Mouse (Mus musculus): ENCODE measurements at regions not wholly inside any gene's neighbourhood (a gene's known extent, or its start where the extent isn't known, plus 50 kb on each side); places are given as distances from the start of the nearest gene placed in this dataset.

GRCm38 (mm10) chr1:88623040-88623439 is 79.0 kb downstream of the Arl4c start:
- ATAC-seq (replicated peaks; ENCODE audit: low FRiP score, poor library complexity, severe bottlenecking): no peak

GRCm38 (mm10) chr1:88622356-88622755 is 79.7 kb downstream of the Arl4c start:
- no peak for ATAC-seq (replicated peaks; ENCODE audit: low FRiP score, poor library complexity, severe bottlenecking)

- ATAC-seq (replicated peaks; ENCODE audit: low FRiP score, poor library complexity, severe bottlenecking): no peak
Measured at GRCm38 (mm10) chr1:88621214-88621613, 80.8 kb downstream of the Arl4c start.

- no peak for ATAC-seq (replicated peaks; ENCODE audit: low FRiP score, poor library complexity, severe bottlenecking)
Measured at GRCm38 (mm10) chr1:88613007-88613406, 89.0 kb downstream of the Arl4c start.

GRCm38 (mm10) chr1:88611241-88611640 is 90.8 kb downstream of the Arl4c start:
- ATAC-seq (replicated peaks; ENCODE audit: low FRiP score, poor library complexity, severe bottlenecking): no peak

GRCm38 (mm10) chr1:88610810-88611209 is 91.2 kb downstream of the Arl4c start:
- no peak for ATAC-seq (replicated peaks; ENCODE audit: low FRiP score, poor library complexity, severe bottlenecking)

GRCm38 (mm10) chr1:88608826-88609225 is 93.2 kb downstream of the Arl4c start:
- no peak for ATAC-seq (replicated peaks; ENCODE audit: low FRiP score, poor library complexity, severe bottlenecking)

- ATAC-seq (replicated peaks; ENCODE audit: low FRiP score, poor library complexity, severe bottlenecking): no peak
Measured at GRCm38 (mm10) chr1:88608236-88608635, 93.8 kb downstream of the Arl4c start.

GRCm38 (mm10) chr1:88605616-88606190 is 95.8 kb upstream of the Glrp1 start:
- ATAC-seq (replicated peaks; ENCODE audit: low FRiP score, poor library complexity, severe bottlenecking): no peak

GRCm38 (mm10) chr1:88602241-88602640 is 92.4 kb upstream of the Glrp1 start:
- no peak for ATAC-seq (replicated peaks; ENCODE audit: low FRiP score, poor library complexity, severe bottlenecking)

- no peak for ATAC-seq (replicated peaks; ENCODE audit: low FRiP score, poor library complexity, severe bottlenecking)
Measured at GRCm38 (mm10) chr1:88601801-88602200, 91.9 kb upstream of the Glrp1 start.

- no peak for ATAC-seq (replicated peaks; ENCODE audit: low FRiP score, poor library complexity, severe bottlenecking)
Measured at GRCm38 (mm10) chr1:88600145-88600544, 90.3 kb upstream of the Glrp1 start.

- no peak for ATAC-seq (replicated peaks; ENCODE audit: low FRiP score, poor library complexity, severe bottlenecking)
Measured at GRCm38 (mm10) chr1:88594484-88595254, 84.8 kb upstream of the Glrp1 start.

GRCm38 (mm10) chr1:88592036-88592435 is 82.2 kb upstream of the Glrp1 start:
- ATAC-seq (replicated peaks; ENCODE audit: low FRiP score, poor library complexity, severe bottlenecking): no peak

- ATAC-seq (replicated peaks; ENCODE audit: low FRiP score, poor library complexity, severe bottlenecking): no peak
Measured at GRCm38 (mm10) chr1:88590802-88591380, 81.0 kb upstream of the Glrp1 start.

- ATAC-seq (replicated peaks; ENCODE audit: low FRiP score, poor library complexity, severe bottlenecking): no peak
Measured at GRCm38 (mm10) chr1:88588747-88589146, 78.9 kb upstream of the Glrp1 start.

- no peak for ATAC-seq (replicated peaks; ENCODE audit: low FRiP score, poor library complexity, severe bottlenecking)
Measured at GRCm38 (mm10) chr1:88586823-88587820, 77.3 kb upstream of the Glrp1 start.

- no peak for ATAC-seq (replicated peaks; ENCODE audit: low FRiP score, poor library complexity, severe bottlenecking)
Measured at GRCm38 (mm10) chr1:88586128-88586527, 76.3 kb upstream of the Glrp1 start.

GRCm38 (mm10) chr1:88584515-88585033 is 74.7 kb upstream of the Glrp1 start:
- no peak for ATAC-seq (replicated peaks; ENCODE audit: low FRiP score, poor library complexity, severe bottlenecking)

GRCm38 (mm10) chr1:88578231-88578620 is 68.4 kb upstream of the Glrp1 start:
- ATAC-seq (replicated peaks; ENCODE audit: low FRiP score, poor library complexity, severe bottlenecking): no peak

Measured in erythroblast, adult 5-6 weeks (primary cell).